Mouse (Mus musculus) kidney, postnatal 36 days (tissue): ENCODE results near the gene Klb.
A peak's percentile ranks its signal among the peaks of the same experiment; 100 is the strongest.

Source experiments
- DNase-seq, 2 experiments: peaks; one replicate each; pipeline ENCODE4 v3.0.0; 2021 to 2022; ENCODE audit warnings: mixed read lengths in 2 of 2

The Klb gene

GRCm38 (mm10) chr5:65385704-65386103, 37.6 kb downstream of the Klb start:
- no peak for DNase-seq

- DNase-seq, result no peak
Observed at GRCm38 (mm10) chr5:65387008-65387867, 39.1 kb downstream of the Klb start.

DNA sequence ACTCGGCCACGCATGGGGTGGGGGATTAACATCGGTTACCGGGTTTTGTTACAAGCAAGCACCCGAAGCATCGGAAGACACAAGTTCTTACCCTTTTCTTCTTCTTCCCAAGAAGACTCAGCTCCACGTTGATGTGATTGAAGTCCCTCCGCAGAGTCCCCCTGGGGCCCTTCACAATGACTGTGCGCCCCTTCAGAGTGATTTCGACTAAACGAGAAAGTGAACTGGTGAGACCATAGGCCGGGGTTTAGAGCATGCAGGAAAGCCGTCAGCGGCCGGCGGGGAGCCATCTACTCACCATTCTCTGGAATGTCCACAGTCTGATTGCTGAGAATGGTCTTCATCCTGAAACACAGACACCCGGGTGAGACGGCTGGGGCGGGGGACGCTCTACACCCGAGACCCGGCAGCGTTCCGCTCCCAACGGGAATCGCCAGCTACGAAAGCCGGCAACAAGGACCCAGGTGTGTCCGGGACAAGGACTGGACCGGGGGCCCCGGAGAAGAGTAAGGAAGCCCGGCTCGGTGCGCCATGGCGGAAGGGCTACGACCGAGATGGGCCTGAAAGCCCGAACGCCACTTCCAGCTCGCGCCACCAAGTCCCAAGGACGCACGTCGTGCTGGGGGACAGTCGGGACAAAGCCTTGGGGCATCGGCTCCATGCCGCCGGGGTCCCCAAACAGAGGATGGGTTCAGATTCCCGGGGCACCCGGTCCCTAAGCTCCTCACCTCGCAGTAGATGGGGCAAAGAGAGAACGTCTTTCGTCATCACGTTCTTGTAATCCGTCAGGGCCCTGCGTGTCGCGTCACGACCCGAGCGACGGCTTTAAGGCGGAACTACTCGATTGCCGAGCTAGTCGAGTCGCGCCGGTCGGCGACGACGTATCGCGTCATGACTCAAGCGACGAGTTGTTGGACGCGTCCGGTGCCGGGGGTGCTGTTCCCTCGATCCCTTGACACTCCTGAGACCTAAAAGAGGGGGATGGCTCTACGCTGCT, 42.8 kb downstream of the Klb start, which contains the start of the genes Rpl9 and Lias:
Rpl9 (minus strand) TSS at position 797 of the 997 bp plus-strand sequence.
Lias (plus strand) TSS at position 850 of the 997 bp plus-strand sequence.
- DNase-seq, result peak; percentile 98 to 99

GRCm38 (mm10) chr5:65391753-65392152, 43.6 kb downstream of the Klb start:
- peak in 1 of 2 experiments; percentile 6 for DNase-seq

DNA sequence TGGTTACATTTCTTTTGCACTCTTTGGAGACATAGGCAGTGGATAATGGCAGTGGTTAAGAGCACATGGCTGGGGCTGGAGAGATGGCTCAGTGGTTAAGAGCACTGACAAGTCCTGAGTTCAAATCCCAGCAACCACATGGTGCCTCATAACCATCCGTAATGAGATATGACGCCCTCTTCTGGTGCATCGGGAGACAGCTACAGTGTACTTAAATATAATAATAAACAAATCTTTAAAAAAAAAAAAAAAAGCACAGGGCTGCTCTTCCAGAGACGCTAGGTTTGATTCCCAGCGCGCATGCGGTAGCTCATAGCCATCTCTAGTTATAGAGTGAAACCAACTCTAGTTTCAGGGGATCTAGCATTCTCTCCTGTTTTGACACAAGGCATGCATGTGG, 46.3 kb downstream of the Klb start:
- no peak for DNase-seq

DNA sequence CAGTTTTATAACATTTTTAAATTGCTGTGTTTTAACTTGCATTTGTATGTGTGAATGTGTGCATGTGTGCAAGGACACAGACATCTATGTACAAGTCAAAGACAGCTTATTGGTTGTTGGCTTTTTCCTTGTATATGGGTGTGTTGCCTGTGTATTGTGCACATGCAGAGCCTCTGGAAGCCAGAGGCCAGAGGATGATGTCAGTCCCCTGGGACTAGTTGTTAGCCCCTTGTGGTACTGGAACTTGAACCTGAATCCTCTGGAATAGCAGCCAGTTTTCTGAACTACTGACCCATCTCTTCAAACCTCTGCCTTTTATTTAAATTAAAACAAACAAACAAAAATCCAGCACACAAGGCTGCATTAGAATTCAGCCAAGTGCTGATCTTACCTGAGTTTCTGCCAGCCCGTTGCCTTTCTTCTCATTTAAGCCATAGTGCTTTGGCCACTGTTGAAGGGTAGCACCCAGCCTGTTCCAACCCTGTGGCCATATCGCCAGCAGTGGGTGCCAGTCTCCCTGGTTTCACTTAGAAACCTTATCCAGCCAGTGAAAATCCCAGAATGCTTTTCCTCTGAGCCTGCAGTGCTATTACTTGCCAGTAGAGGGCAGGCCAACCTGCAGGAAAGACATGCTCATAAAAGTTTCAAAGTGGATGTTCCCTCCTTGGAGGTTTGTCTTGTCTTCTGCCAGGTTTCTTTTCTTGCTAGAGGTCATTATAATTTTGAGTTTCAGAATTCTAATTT, 53.3 kb downstream of the Klb start:
- peak; percentile 86 to 90 for DNase-seq

DNA sequence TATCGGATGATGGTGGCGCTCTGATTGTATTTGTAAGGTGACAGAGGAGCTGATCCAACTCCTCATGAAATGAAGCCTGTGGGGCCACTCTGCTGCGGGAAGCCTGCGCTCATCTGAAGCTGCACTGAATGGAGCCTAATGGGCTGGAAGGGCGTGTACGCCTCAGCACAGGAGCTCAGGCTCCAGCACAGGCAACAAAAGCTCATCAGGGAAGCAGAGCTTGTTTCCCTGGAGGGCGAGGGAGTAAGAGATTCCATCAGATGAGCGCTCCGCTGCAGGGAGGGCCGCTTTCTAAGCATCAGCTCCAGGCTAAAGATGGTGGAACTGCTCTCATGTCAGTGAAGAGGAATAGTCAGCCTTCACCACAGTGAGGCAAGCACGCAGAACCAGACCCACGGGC, 59.9 kb downstream of the Klb start:
- DNase-seq, result no peak

GRCm38 (mm10) chr5:65415653-65416458, 67.7 kb downstream of the Klb start:
- no peak for DNase-seq

- DNase-seq, result no peak
Observed at GRCm38 (mm10) chr5:65419136-65419535, 71.0 kb downstream of the Klb start.

DNA sequence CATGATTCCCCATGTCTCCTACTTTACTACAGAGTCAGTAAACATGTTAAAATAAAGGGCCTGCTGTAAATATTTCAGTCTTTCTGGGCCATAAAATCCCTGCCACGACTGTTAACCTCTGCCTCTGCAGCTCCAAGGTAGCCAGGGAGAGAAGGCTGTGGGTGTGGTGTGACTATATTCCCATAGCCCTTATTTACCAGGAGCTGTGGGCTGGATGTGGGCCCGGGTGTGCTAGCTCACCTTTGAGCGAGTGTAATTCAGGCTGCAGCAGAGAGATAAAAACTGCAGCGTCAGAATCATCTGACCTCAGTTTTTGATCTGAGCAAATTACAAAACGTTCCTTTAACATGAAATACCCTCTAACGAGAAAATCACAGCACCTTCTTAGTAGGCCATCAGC, 72.7 kb downstream of the Klb start:
- DNase-seq, result peak in 1 of 2 experiments; percentile 26

GRCm38 (mm10) chr5:65422803-65423202, 74.7 kb downstream of the Klb start:
- DNase-seq, result peak; percentile 46 to 56

DNA sequence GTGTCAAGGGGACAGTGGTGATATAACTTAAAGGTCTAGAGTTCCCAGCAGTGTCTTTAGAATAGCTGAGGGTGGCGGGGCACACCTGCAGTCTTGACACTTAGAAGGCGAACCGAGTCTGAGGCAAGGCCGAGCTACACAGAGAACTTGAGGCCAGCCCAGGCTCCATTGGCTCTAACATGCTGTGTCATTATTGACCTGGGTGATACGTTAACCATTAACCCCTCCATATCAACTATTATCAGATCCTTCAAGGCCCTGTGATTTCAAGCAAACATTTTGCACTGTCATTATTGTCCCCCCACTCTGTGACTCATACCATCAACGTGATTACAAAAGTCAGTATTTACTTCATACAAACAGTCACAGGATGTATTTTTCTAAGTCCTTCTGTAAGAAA, 76.1 kb downstream of the Klb start:
- peak; percentile 58 to 70 for DNase-seq

- no peak for DNase-seq
Observed at GRCm38 (mm10) chr5:65425251-65425650, 77.1 kb downstream of the Klb start.

- DNase-seq, result peak; percentile 47 to 58
Observed at GRCm38 (mm10) chr5:65428321-65428720, 80.2 kb downstream of the Klb start.

GRCm38 (mm10) chr5:65429441-65429840, 81.3 kb downstream of the Klb start:
- no peak for DNase-seq
